Mouse (Mus musculus) 416B (cell line): ENCODE measurements at regions not wholly inside any gene's neighbourhood (a gene's known extent, or its start where the extent isn't known, plus 50 kb on each side); places are given as distances from the start of the nearest gene placed in this dataset.

Source experiments
- DNase-seq: peaks from one replicate; pipeline ENCODE4 v3.0.0; 2011; ENCODE audit warnings: low read depth

DNA sequence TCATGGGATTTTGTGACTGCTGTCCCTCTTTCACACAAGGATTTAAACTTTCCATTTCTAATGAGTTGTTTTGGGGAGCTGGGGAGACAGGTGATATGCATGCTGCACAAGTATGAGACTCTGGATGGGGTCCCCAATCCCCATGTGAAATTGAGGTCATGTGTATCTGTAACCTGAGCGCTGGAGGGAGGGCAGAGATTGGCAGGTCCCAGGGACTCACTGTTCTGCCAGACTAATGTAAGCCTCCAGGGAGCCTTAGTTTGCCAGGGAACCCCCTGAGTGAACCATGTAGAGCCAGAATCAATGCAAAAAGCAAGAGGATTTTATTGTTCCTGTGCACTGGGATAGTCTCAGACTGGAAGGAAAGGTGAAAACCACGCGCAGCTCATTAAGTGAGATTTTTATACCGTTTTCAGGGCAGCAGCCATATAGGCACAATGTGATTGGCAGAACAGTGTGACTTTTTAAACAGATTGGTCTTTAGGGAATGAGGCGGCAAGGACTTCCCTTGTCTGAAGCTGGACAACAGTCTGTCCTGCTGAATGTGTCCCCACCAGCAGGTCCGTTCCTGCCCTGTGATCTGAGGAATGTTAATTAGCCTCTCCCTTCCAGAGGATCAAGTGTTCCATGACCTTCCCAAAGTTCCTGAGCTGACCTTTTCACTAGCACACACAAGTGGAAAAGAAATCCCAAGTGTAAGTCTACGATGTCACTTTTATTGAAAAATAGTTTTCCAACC is 59.9 kb upstream of the Oxgr1 start:
- no peak for DNase-seq

DNA sequence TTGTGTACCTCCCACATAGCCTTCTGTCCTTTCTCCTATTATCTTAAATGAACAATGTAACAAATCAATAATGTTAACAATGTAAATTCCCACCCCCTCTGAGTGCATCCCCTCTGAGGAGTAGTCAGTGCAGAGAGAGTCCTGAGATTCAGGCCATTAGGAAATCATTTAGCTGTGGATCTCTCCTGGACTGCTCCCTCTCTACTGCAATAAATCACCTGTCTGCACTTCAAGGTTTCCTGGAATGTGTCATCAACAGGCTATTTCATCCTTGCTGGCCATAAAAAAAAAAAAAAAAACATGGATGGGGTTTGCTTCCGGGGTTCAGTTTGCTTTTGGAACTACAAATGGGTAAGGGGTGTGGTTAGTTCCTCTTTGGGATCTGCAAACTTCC is 60.5 kb upstream of the Oxgr1 start:
- no peak for DNase-seq

DNA sequence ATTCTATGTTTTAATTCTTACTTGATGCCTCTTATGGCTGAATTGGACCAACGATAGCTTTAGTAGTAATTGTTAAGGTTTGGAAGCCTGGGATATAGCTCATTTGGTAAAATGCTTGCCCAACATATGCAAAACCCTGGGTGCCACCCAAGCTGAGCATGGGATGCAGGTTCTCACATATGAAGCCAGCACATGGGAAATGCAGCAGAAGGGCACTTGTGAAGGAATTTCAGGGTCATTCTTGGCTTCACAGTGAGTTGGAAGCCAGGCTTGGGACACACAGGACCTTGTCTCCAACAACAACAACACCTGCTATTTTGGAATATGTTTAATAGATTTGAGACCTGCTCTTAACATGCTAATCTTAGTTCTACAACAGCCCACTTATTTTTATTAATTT is 67.6 kb upstream of the Oxgr1 start:
- DNase-seq, result no peak

DNA sequence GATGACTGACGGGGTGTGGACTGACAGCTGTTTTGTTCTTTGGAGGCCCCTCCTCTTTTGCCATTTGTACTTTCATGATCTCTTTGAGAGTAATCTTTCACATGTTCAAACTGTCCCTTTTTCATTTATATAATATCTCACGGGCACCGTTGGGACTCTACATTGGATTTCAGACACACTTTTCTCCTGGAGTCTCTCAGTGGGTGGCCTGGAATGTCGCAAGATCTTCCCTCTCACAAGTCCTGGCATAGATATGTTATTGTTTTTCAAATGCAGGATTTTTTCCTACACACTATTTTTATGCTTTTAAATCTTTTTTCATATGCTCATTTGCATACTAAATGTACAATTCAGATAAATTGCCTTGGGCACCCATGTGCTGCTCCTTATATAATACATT is 71.1 kb upstream of the Oxgr1 start:
- no peak for DNase-seq

DNA sequence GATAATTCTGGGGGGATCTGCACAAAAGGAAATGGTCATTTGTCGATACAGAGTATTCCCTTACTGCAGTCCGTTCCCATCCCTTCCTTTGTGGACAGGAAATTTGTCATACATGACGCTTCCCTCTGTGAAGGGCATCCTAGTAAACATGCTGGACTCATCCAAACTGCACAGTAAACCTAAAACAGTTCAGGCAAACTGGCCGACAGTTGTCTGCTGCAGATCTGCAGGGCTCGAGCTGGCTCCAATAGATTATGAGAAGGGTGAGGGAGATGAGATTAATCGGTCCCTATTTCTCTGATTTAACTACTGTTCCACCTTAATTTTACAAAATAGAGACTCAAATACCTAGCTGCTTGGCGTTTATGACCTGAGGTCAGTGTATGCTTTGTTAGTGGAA is 76.3 kb upstream of the Oxgr1 start:
- no peak for DNase-seq

DNA sequence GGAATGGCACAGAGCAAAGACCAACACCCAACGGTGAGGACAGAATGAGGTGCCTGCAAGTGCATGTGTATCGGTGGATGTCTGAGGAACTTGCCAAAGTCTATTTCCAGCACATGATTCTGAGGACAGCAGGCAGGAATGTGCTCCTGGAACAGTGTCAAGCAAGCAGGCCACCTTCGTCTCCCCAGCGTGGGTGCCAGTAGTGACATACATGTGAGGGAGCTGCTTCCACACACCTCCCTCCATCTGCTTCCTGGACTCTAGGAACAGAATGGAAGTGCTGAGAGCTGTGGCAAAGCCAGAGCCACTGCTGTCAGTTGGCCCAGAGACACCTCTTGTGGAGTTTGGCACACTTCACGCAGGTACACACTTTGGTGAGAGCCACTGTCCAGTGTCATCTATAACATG is 76.9 kb upstream of the Oxgr1 start:
- no peak for DNase-seq

DNA sequence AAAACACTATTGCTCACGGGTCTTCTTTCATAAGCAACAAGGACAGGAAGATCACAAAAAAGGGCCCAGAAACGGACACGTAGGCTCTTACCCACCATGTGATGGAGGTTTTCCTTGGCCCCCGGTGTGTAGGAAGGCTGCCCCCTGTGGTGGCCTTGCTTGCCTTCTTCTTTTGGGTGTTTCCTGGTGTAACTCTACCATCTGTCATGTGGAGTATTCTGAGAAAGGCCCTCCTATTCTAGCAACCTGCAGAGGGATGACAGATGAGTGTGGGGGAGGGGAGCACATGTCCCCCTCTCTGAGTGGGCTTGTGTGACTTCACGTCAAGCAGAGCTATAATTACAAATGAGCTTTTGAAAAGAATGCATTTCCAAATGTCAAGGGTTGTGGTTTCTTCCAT is 77.3 kb upstream of the Oxgr1 start:
- no peak for DNase-seq

DNA sequence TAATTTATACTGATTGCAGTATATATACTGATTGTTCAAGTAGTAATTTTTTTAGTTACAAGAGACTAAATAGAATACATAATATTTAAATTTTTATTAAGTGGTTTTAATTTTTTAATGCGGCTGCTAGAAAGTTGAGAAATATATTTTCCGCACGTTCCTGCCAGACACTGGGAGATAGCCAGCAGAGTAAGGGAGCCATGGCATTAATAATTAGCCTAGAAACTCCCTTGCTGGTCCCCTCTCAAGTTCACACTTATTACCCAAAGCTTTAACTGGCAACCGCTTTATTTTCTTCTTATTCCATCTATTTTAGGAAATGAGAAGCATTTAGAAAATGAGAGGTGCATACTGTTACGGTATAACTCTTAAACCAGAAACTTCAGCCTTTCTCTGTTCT is 78.0 kb upstream of the Oxgr1 start:
- no peak for DNase-seq

DNA sequence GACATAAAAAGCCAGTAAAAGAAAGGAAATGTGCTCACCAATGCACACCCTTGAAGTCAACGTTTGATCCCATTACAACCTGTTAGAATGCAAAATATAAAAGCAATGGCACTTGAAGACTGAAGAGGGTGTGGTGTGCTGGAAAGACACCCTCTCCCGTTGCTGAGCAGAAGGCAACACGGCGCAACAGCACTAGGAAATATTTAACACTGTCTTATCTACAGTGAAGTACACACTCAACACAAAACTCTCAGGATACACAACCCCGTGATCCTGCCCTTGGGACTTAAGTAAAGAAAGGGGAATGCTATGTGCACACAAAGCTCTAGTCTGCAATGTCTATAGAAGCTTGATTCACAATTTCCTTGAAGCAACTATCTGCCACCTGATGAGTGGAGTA is 83.1 kb upstream of the Oxgr1 start:
- no peak for DNase-seq

DNA sequence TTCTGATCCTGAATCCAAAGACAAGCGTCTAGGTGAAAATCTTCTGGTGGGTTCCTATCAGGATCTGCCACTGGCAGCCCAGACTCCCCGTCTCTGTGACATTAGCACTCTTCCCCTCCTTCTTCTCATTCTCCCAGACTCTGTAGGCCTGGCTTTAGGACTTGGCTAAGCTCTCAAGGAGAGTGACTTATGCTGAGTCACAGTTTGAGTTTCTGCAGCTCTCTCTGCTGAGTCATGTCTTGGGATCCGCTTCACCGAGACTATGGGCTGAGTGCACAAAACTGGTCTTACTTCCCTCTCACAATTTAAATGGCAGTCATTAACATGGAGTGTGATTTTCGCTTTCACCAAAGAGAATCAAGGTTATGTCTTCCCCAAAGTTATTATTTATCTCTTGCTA is 85.2 kb upstream of the Oxgr1 start:
- DNase-seq, result peak; percentile 51

DNA sequence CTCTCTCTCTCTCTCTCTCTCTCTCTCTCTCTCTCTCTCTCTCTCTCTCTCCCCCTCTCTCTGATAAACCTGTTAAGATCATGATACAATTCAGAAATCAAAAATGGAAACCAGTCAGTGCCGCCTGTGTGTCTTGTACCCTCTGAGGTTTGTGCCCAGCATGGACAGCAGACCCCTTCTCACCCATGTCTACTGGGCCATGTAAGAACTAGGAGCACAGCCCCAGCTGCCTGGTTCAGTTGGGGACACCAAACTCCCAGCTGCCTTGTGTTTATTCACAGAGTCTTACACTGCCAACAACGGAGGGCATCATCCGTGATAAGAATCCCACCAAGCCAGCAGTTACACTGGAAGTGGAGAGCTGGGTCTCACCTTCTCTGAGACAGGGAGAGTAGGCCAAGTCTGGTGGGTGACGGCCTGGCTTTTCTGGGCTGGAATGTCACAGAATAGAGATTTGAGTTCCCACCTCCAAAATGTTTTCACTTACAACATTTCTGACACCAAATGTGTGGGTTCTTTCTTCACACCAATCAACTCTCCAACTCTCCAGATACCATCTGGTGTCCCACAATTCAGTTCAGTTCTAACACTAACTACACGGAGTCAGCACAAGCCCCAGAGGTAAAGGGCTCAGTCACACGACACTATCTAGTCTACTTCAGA is 92.2 kb upstream of the Oxgr1 start:
- no peak for DNase-seq

DNA sequence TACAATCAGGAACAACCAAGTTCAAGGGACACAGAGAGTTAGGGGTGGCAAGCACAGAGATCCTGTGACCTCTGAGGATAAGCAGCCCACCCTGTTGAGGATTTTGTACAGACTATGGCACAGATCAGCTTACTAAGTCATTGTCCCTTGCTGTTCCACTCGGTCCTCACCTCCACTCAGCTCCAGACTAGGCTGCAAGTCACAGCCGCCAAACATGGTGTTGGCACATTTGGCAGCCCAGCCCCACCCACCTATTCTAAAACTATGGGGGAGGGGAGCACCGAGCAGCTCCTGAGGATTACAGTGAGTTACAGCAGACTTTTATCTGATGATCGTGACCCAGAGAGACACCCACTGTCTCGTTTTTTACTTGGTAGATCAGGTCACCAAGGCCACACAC is 93.0 kb upstream of the Oxgr1 start:
- no peak for DNase-seq

DNA sequence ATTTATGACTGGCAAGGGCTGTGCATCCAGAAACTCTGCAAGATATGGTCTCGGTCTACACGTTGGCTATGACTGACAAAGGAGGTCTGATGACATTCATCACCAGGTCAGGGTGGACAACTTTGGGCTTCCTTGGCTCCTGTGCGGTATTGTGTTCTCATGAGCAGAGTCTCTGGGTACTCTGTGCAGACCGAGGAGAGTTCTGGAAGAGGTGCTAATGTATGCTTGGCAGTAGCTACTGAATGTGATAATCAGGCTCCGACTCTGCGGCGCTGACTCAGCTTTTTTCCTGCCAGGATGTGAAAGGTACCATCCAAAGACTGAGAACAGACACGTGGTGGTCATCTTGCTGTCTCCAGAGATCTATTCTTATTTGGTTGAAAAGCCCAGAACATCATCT is 94.5 kb upstream of the Oxgr1 start:
- no peak for DNase-seq

DNA sequence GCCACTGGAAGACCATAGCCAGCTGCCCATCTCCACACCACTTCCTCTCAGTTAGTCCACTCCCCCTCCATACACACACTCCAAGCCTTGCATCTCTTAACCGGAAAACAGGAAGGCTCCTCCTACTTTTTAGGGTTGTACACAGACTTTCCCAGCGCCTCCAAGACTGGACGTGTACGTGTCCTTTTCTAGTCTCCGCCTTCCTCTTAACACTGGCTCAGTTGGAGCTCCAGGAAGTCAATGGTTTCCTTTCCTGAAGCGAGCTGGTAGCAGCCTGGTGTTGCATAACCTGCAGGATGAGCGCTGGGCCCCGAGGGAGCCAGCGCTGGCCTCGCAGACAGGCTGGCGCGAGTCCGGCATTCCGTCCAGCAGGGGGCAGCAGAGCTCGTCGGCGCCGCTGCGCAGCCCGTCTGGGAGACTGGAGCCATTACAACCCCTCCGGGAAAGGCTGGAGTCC is 95.5 kb upstream of the Oxgr1 start:
- DNase-seq, result peak; percentile 93

DNA sequence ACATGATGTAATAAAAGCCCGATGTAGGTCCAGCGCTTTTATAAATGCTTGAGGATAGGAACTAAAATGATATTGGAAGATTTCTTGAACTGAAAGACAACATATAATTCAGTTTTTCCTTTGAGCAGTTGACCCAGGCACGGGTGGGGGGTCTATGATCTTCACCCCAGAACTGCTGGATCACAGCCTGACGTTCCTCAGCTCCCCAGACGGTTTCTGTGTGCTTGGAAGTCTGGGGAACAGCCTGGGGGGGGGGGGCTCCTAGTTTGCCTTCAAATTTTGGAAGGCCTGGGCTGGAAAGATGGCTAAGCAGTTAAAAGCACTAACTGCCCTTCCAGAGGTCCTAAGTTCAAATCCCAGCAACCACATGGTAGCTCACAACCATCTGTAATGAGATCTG is 96.3 kb upstream of the Oxgr1 start:
- DNase-seq, result no peak

DNA sequence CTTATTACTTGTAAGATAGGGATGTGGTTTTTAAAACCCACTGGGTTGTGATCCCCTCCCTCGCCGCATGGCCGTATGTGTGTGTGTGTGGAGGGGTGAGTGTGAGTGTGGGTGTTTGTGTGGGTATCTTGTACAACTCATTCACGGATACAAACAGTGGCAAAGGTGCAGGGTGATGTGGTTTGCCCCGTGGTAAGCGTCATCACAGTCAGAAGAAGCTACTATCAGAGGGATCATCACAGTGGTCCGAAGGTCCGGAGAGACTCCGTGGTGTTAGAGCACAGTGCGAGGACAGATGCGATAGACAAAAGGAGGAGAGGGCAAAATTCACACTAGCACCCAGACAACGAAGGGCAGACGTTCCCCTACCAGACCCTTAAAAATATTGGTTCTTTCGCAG is 97.0 kb upstream of the Oxgr1 start:
- no peak for DNase-seq

DNA sequence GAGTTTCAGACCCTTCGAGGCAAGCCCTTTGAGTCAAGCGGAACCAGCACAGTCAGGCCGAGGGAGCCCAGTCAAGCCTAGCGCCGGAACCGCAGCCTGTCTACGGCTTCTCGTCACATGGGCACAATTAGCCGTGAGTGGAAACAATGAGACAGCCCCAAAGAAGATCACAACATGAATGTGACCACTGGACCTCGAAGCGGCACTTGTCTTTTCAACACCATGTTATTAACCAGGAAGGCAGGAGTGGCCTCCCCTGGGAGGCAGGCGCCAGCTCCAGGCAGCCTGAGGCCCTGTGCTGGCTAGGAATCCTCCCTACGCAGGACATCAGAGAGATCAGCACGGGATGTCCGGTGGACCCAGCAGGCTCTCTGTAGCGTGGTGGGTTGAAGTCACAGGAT is 97.4 kb upstream of the Oxgr1 start:
- no peak for DNase-seq

DNA sequence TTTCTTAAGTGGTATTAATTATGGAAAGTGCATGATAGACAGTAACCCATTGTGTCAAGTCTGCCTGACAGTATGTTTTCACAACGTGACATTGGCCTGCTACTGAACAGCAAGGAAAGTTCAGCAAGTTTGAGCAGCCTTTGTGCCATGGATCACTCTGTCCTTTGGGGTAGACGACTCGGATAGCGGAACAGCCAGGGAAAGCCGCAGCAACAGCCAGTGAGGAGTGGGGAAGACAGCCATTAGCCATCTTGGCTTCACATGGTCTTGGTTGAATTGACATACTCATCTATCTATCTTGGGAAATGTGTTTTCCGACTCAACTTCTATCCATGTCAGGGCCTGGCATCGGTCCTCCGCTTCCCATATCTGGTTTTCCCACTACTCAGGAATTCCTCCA is 98.0 kb upstream of the Oxgr1 start:
- DNase-seq, result no peak

DNA sequence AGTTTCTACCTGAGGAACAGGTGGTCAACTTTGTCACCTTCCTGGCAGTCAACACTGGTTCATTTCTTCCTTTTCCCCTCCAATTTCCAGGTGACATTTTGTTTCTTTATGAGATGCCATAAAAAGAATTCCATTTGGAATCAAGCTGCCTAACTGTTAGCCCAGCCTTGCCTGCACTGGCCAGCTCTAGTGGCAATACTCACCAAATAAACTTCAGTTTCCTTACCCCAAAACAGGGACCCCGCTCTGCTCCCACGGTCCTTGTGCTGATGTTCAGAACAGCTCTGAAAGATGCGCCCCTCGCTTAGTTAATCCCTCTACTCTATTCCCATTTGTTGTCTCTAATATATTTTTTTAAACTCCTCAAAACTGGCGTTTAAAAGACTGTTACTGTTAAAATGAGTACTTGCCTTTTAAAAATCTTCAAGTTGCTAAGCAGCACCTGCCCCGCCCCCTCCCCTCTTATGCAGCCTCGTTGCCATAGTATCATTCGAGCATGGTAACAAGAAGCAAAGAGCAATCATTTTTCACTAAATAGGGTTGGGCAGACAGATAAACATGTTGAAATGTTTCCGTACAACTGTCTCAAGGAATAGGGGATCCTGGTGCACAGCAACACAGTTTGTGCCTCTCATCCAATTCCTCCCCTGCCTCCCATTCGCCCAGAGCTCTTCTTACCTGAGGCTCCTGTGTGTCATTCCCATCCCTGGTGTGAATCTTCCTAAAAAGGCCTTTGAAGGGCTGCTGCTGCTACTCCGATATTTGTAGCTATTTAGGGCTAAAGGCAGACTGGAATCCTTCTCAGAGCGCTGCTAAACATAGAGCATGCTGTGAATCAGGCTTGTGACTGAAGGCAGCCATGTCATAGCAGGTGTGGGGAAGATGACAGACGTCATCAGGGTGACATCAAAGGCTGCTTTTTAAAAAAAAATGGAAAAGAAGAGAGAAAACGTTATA is 98.8 kb upstream of the Oxgr1 start:
- DNase-seq, result no peak

DNA sequence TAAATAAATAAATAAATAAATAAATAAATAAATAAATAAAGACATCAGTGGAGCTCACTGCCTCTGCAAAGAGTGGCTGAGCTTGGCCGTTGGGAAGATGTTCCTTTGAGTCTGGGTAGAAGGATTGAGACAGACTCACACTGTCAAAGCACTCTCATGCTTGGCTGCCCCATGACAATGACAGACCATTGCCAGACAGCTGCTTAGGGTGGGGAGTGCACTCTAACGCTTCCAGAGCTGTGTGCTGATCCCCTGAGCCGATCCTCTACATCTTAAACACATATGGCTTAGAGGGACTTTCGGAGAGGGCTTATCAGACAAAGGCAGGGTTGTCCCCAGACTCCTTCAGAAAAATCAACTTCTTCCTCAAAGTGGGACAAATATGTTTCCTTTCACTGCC is 100.0 kb upstream of the Oxgr1 start:
- DNase-seq, result no peak

DNA sequence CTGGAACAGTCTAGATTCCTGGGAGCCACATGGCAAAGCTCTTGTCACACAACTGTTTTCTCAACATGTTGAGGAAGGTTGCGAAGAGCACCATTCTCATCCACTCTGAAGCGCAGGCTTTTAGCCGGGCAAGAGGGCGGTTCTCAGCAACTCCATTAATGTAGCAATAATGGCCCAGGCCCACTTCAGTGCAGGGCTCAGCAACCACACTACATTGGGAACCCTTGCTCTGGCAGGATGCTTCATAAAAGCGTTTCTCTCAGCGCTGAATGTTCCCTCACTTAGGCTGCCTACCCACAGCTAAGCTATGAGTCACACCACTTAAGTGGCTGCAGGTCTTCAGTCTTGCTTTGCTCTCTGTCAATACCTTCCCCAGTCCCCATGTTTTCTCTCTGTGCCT is 102.2 kb upstream of the Oxgr1 start:
- no peak for DNase-seq

DNA sequence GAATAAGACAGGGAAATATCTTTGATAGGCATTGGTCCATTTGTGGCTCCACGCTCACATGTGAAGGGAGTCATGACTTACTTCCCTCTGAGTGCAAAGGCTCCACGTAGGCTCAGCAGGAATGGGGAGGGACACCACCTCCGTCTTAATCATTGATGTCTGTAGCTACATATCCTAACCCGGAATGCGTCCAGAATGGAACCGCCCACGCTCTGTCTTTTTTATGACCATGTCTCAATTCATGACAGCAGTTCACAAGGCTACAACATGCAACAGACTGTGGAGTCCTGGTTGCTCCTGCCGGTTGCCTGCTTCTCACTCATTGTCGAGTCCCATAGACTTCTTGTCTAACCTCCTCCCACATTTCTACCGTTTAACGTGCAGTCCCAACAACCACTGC is 104.1 kb upstream of the Oxgr1 start:
- no peak for DNase-seq
